Mouse (Mus musculus) skeletal muscle tissue, adult 2 months (tissue): ENCODE measurements around the gene Cabp5.
"Not testable (repeated sequence)": the region's sequence is repeated elsewhere in the genome, so short reads cannot be mapped to it uniquely, and the experiment has no call there.

Source experiments
- DNase-seq: peaks from one replicate; pipeline ENCODE4 v3.0.0-alpha.2; 2012; ENCODE audit warnings: low read depth, low spot score

Gene Cabp5

GRCm38 (mm10) chr7:13397832-13398231 lies at the start of gene Cabp5:
TSS of gene Cabp5 (plus strand) at chr7:13398132.
- DNase-seq = no peak

GRCm38 (mm10) chr7:13355943-13356342 lies 42.0 kb upstream of the Cabp5 start:
- no peak for DNase-seq

GRCm38 (mm10) chr7:13380588-13380987 lies 17.3 kb upstream of the Cabp5 start:
- no peak for DNase-seq

GRCm38 (mm10) chr7:13450541-13450940 lies 52.6 kb downstream of the Cabp5 start, which contains the start of gene Bsph1:
TSS of gene Bsph1 (plus strand) at chr7:13450841.
- not testable (repeated sequence) for DNase-seq
